Mouse (Mus musculus) adrenal gland, adult 2 months (tissue): ENCODE measurements at regions not wholly inside any gene's neighbourhood (a gene's known extent, or its start where the extent isn't known, plus 50 kb on each side); places are given as distances from the start of the nearest gene placed in this dataset.
"Not testable (repeated sequence)": the region's sequence is repeated elsewhere in the genome, so short reads cannot be mapped to it uniquely, and the experiment has no call there.

Experiments
- DNase-seq: peaks from one replicate; pipeline ENCODE4 v3.0.0; 2021

- DNase-seq, result no peak
Observed at GRCm38 (mm10) chr12:114009391-114009790, 465.7 kb downstream of the Adam6a start.

- DNase-seq, result peak; percentile 72
Observed at GRCm38 (mm10) chr12:114012860-114013259, 469.2 kb downstream of the Adam6a start.

DNA sequence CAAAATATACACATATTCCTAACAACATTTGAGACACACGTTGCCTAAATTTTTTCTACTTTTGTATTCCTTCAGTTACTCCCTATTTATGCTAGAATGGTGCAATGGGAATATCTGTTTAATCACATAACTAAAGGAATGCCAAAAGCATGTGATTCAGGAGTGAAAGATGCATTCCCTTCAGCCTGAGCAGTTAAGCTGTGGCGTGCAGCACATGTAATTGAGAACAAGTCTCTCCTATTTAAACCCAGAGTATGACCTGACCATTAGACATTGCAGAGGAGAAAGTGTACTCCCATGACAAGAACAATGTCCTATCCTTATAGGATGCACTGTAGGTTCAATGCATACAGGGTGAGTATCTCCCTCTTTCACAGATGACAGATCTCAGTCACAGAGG, 493.3 kb downstream of the Adam6a start:
- DNase-seq, result not testable (repeated sequence)

GRCm38 (mm10) chr12:114047991-114048390, 504.3 kb downstream of the Adam6a start:
- DNase-seq, result peak; percentile 37

GRCm38 (mm10) chr12:114053341-114053740, 509.6 kb downstream of the Adam6a start:
- DNase-seq, result no peak

DNA sequence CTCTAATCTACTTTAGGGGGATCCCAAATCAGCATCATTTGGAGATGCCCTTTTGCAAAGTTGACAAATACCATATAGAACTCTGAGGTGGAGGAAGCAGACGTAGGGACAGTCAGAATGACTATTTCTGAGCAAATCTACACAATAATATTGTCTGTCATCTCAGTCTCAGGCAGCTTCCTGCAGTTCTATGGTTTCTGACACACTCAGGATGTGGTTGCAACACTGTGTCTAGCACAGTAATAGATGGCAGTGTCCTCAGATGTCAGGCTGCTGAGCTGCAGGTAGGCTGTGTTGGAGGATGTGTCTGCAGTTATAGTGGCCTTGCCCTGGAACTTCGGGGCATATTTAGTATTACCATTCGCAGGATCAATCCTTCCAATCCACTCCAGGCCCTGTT, 515.9 kb downstream of the Adam6a start:
- no peak for DNase-seq

- DNase-seq, result no peak
Observed at GRCm38 (mm10) chr12:114067166-114067565, 523.5 kb downstream of the Adam6a start.

GRCm38 (mm10) chr12:114108731-114109130, 565.0 kb downstream of the Adam6a start:
- not testable (repeated sequence) for DNase-seq

GRCm38 (mm10) chr12:114134897-114135296, 591.2 kb downstream of the Adam6a start:
- no peak for DNase-seq

- no peak for DNase-seq
Observed at GRCm38 (mm10) chr12:114148779-114149178, 605.1 kb downstream of the Adam6a start.

- no peak for DNase-seq
Observed at GRCm38 (mm10) chr12:114172305-114172704, 628.6 kb downstream of the Adam6a start.

- DNase-seq, result no peak
Observed at GRCm38 (mm10) chr12:114199521-114199920, 655.8 kb downstream of the Adam6a start.

GRCm38 (mm10) chr12:114222541-114222940, 678.8 kb downstream of the Adam6a start:
- DNase-seq, result no peak
